Mouse (Mus musculus) heart, adult 2 months (tissue): Measurements from ENCODE around the gene Coa5. TPM values are rescaled to one million over a fixed set of nuclear protein-coding genes. Genes with fewer than 3 reads are reported as not detected.
A peak's percentile ranks its signal among the peaks of the same experiment; 100 is the strongest.

ENCODE experiments used
- DNase-seq, 2 experiments: peaks; one replicate each; pipeline ENCODE4 v3.0.0; 2021
- H3K27ac ChIP-seq: fragments of 200-600 bp; 2 replicates; pipeline ENCODE4 v1.8.1; 2022
- H3K27me3 ChIP-seq: fragments of 200-500 bp; 2 replicates; pipeline ENCODE4 v1.6.1; 2012; ENCODE audit warnings: mild to moderate bottlenecking, low read length, inconsistent platforms, mixed read lengths; ENCODE audit not compliant: control insufficient read depth, insufficient read depth
- H3K36me3 ChIP-seq: fragments of 200-500 bp; 2 replicates; pipeline ENCODE4 v1.6.1; 2012; ENCODE audit warnings: low read length, inconsistent platforms; ENCODE audit not compliant: control insufficient read depth, insufficient read depth
- H3K4me1 ChIP-seq: fragments of 200-500 bp; 2 replicates; pipeline ENCODE4 v1.6.1; 2011; ENCODE audit warnings: low read length; ENCODE audit not compliant: control insufficient read depth, insufficient read depth
- H3K4me3 ChIP-seq: fragments of 200-600 bp; 2 replicates; pipeline ENCODE4 v1.8.1; 2022
- H3K79me2 ChIP-seq: fragments of 200-500 bp; replicated peaks from 2 replicates; pipeline ENCODE4 v1.6.1; 2012; ENCODE audit warnings: mild to moderate bottlenecking, inconsistent platforms, low read length, moderate library complexity, mixed read lengths; ENCODE audit not compliant: control insufficient read depth, insufficient read depth
- H3K9ac ChIP-seq: fragments of 200-500 bp; 2 replicates; pipeline ENCODE4 v1.6.1; 2012; ENCODE audit warnings: low read depth, mild to moderate bottlenecking, control low read depth, inconsistent platforms, low read length, mixed read lengths
- CTCF ChIP-seq: fragments of 200-600 bp; IDR thresholded peaks from 2 replicates; pipeline ENCODE4 v1.8.1; 2022; ENCODE audit warnings: antibody characterized with exemption, mild to moderate bottlenecking, moderate library complexity
- EP300 ChIP-seq: fragments of 200-500 bp; IDR thresholded peaks from 2 replicates; pipeline ENCODE4 v1.6.1; 2011; ENCODE audit warnings: low read depth, low read length, control low read depth; ENCODE audit not compliant: insufficient read depth
- POLR2A ChIP-seq: fragments of 200-500 bp; IDR thresholded peaks from 2 replicates; pipeline ENCODE4 v1.6.1; 2011; ENCODE audit warnings: mild to moderate bottlenecking, low read depth, low read length, control low read depth; ENCODE audit not compliant: insufficient read depth
- WGBS: fragments of 180-500 bp; shearing (Covaris S2); methylation state at CpG from one replicate; pipeline ENCODE4 v1.1.7; 2018; 5-methylcytosine and 5-hydroxymethylcytosine counted together
- intact Hi-C: fragments of 180-260 bp; cut with DNase I; formaldehyde crosslinking; loops from one replicate; pipeline ENCODE4 v1.15.1; 2025
- polyA plus RNA-seq: library from polyadenylated mRNA; depleted of rRNA; stranded (reverse); fragments of >200 nt; gene quantifications from 2 replicates; pipeline ENCODE4 v1.2.3, GENCODE M21; 2012
- total RNA-seq, 2 experiments: library from RNA; stranded (reverse); gene quantifications; 2 replicates each; pipeline ENCODE4 v1.2.3; 2021

Gene Coa5
- total and polyA plus RNA-seq, 3 experiments: 97.3 to 106 (median 100) TPM

- Histone ChIP-seq H3K4me1 (no peaks in the 10 kb centered on the region), H3K9ac (no peak overlapping the region), H3K27ac (no peak overlapping the region), H3K36me3 (peaks cover 2% of the 10 kb centered on the region; the same call in 1 of the 2 replicates), H3K4me3 (no peak overlapping the region), H3K27me3 (no peaks in the 10 kb centered on the region), H3K79me2 (no peaks in the 10 kb centered on the region)
- TF ChIP-seq CTCF (peak; percentile 98), POLR2A (no peak), EP300 (0 out of 2 replicates have a peak, but pooled peaks have one; percentile 37)
- WGBS: 90% methylated on average over 1 of the region's 1 CpGs
- peak; percentile 32 to 60 for DNase-seq
- intact Hi-C loops: no loop called here
Observed at GRCm38 (mm10) chr1:37419420-37419819, 10.5 kb downstream of the Coa5 start.

DNA sequence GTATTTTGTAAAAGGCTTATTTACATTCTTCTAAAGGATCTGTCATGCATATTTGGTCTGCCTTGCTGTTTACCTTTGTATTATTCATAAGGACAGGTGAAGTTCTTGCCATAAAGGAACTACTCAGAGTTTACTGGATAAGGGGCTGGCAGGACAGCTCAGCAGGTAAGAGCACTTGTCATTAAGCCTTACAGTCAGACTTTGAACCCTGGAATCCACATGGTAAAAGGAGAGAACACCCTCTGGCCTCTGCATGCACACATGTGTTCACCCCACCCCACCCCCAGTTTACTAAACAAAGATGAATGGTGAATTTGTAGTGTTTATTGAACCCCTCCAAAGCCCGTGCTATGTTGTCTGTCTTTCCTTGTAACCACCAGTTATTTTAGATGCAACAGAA lies 14.5 kb downstream of the Coa5 start:
- no peak overlapping the region for H3K4me3 ChIP-seq
- no peak for DNase-seq
- H3K36me3 ChIP-seq: peaks cover 2% of the 10 kb centered on the region; the same call in 1 of the 2 replicates
- TF ChIP-seq POLR2A (no peak), EP300 (no peak), CTCF (no peak)
- H3K9ac ChIP-seq: no peak overlapping the region
- intact Hi-C loops: no loop called here
- H3K27ac ChIP-seq: no peak overlapping the region
- no peaks in the 10 kb centered on the region for H3K4me1 ChIP-seq
- no peaks in the 10 kb centered on the region for H3K79me2 ChIP-seq
- no peaks in the 10 kb centered on the region for H3K27me3 ChIP-seq
- WGBS: 95% methylated on average over 1 of the region's 1 CpGs

- Histone ChIP-seq H3K27ac (no peak overlapping the region), H3K4me1 (no peaks in the 10 kb centered on the region), H3K36me3 (no peaks in the 10 kb centered on the region), H3K79me2 (no peaks in the 10 kb centered on the region), H3K27me3 (no peaks in the 10 kb centered on the region), H3K9ac (no peak overlapping the region), H3K4me3 (no peak overlapping the region)
- TF ChIP-seq CTCF: no peak
- no peak for TF ChIP-seq EP300
- TF ChIP-seq POLR2A: no peak
- DNase-seq: no peak
- intact Hi-C loops: no loop called here
Observed at GRCm38 (mm10) chr1:37409647-37410046, 20.3 kb downstream of the Coa5 start.

GRCm38 (mm10) chr1:37408678-37409077 lies 21.2 kb downstream of the Coa5 start:
- 79% methylated on average over 3 of the region's 3 CpGs for WGBS

GRCm38 (mm10) chr1:37408059-37408458 lies 21.8 kb downstream of the Coa5 start:
- no peaks in the 10 kb centered on the region for H3K4me1 ChIP-seq
- WGBS: 84% methylated on average over 8 of the region's 8 CpGs
- no peaks in the 10 kb centered on the region for H3K36me3 ChIP-seq
- H3K27me3 ChIP-seq: no peaks in the 10 kb centered on the region
- no peak overlapping the region for H3K9ac ChIP-seq
- H3K79me2 ChIP-seq: no peaks in the 10 kb centered on the region
- DNase-seq: no peak
- no peak for TF ChIP-seq POLR2A
- TF ChIP-seq EP300: no peak
- no peak for TF ChIP-seq CTCF
- H3K27ac ChIP-seq: no peak overlapping the region
- intact Hi-C loops: no loop called here
- H3K4me3 ChIP-seq: no peak overlapping the region

More at GRCm38 (mm10) chr1:37408678-37409077, 21.2 kb downstream of the Coa5 start:
- no peak overlapping the region for H3K9ac ChIP-seq
- H3K36me3 ChIP-seq: no peaks in the 10 kb centered on the region
- no peaks in the 10 kb centered on the region for H3K79me2 ChIP-seq
- no peaks in the 10 kb centered on the region for H3K4me1 ChIP-seq
- H3K27ac ChIP-seq: no peak overlapping the region
- H3K27me3 ChIP-seq: no peaks in the 10 kb centered on the region
- no peak for DNase-seq
- intact Hi-C loops: no loop called here
- H3K4me3 ChIP-seq: no peak overlapping the region
- TF ChIP-seq CTCF (no peak), EP300 (no peak), POLR2A (no peak)

- 79% methylated on average over 8 of the region's 8 CpGs for WGBS
- Histone ChIP-seq H3K4me3 (no peak overlapping the region), H3K36me3 (no peaks in the 10 kb centered on the region), H3K27me3 (no peaks in the 10 kb centered on the region), H3K27ac (no peak overlapping the region), H3K4me1 (no peaks in the 10 kb centered on the region), H3K9ac (no peak overlapping the region), H3K79me2 (no peaks in the 10 kb centered on the region)
- DNase-seq: no peak
- TF ChIP-seq EP300 (no peak), POLR2A (no peak), CTCF (no peak)
- intact Hi-C loops: no loop called here
Observed at GRCm38 (mm10) chr1:37407228-37407627, 22.7 kb downstream of the Coa5 start.

DNA sequence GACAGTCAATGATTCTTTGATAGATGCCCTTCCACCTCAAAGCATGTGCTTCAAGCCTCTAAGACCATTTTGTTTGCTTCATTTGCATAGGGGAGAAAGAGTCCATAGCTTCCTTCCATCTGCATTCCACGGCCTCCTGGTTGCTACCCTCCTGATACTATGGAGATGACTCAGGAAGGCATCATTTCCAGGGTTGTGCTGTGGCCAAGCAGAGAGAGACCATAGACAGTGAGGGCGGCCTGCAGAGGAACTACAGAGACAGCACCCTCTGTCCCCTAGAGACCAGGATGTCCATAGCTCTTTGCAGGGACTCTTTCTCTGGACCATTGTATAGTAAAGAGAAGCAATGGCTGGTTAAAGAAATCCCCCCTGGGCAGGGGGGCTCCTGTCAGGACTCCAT lies 24.8 kb downstream of the Coa5 start:
- DNase-seq: no peak
- no peaks in the 10 kb centered on the region for H3K27me3 ChIP-seq
- no peak overlapping the region for H3K27ac ChIP-seq
- no peak overlapping the region for H3K9ac ChIP-seq
- no peaks in the 10 kb centered on the region for H3K79me2 ChIP-seq
- H3K4me1 ChIP-seq: no peaks in the 10 kb centered on the region
- H3K4me3 ChIP-seq: no peak overlapping the region
- no peaks in the 10 kb centered on the region for H3K36me3 ChIP-seq
- intact Hi-C loops: no loop called here
- WGBS: 88% methylated on average over 2 of the region's 2 CpGs
- TF ChIP-seq POLR2A (no peak), EP300 (no peak), CTCF (no peak)
